Comparison of ENCODE assay signal across 1 mouse cellular context in genomic region chr17:45557998-45558862, GRCm38 (mm10).
A peak's percentile ranks its signal among the peaks of the same experiment; 100 is the strongest.
TF ChIP-seq lines count a peak whose summit lies in the region.

No protein-coding gene starts in this region.

TF ChIP-seq in CH12.LX, 34 proteins besides CTCF, POLR2A, EP300 and RAD21 (continued from another document):
- TF ChIP-seq ELF1 (IDR thresholded peaks at IDR 0.05; ENCODE audit: low read depth, low read length): peak; percentile 70
- TF ChIP-seq UBTF (IDR thresholded peaks at IDR 0.05; ENCODE audit: low read depth, low read length): no peak
- no peak for TF ChIP-seq ZC3H11A (IDR thresholded peaks at IDR 0.05; ENCODE audit: low read depth, low read length)
- peak; percentile 77 for TF ChIP-seq SIN3A (IDR thresholded peaks at IDR 0.05; ENCODE audit: low read length)
- peak; percentile 43 for TF ChIP-seq ZMIZ1 (IDR thresholded peaks at IDR 0.05; ENCODE audit: low read depth, low read length)
- no peak for TF ChIP-seq SMC3 (IDR thresholded peaks at IDR 0.05; ENCODE audit: low read depth, low read length)
- no peak for TF ChIP-seq PAX5 (IDR thresholded peaks at IDR 0.05; ENCODE audit: low read length)
- TF ChIP-seq CHD2 (IDR thresholded peaks at IDR 0.05; ENCODE audit: low read length): no peak; the same call in 1 of the 2 replicates
- TF ChIP-seq MAFK (IDR thresholded peaks at IDR 0.05; ENCODE audit: insufficient replicate concordance, low read length): 0 out of 2 replicates have a peak, but pooled peaks have one; percentile 54
- no peak for TF ChIP-seq E2F4 (IDR thresholded peaks at IDR 0.05; ENCODE audit: insufficient replicate concordance, low read depth, low read length)
- no peak; the same call in none of the 2 replicates for TF ChIP-seq POLR2AphosphoS2 (IDR thresholded peaks at IDR 0.05; ENCODE audit: low read depth, low read length)
- no peak for TF ChIP-seq TBP (conservative IDR thresholded peaks at IDR 0.05; ENCODE audit: low read depth, low read length)
- peak; percentile 72; the same call in 1 of the 2 replicates for TF ChIP-seq MXI1 (IDR thresholded peaks at IDR 0.05; ENCODE audit: low read depth, low read length)
- no peak for TF ChIP-seq GABPA (IDR thresholded peaks at IDR 0.05; ENCODE audit: insufficient replicate concordance, low read depth, low read length)
- TF ChIP-seq HCFC1 (IDR thresholded peaks at IDR 0.05; ENCODE audit: low read depth, low read length): peak; percentile 33; the same call in 1 of the 2 replicates
- peak; percentile 63 for TF ChIP-seq BHLHE40 (IDR thresholded peaks at IDR 0.05; ENCODE audit: low read depth, low read length)
- TF ChIP-seq USF1 (IDR thresholded peaks at IDR 0.05; ENCODE audit: low read depth, low read length): no peak
- TF ChIP-seq JUN (IDR thresholded peaks at IDR 0.05; ENCODE audit: insufficient read depth, low read depth, low read length): no peak
- peak; percentile 69 for TF ChIP-seq ETS1 (conservative IDR thresholded peaks at IDR 0.05; ENCODE audit: low read depth, low read length)
- TF ChIP-seq IRF4 (IDR thresholded peaks at IDR 0.05; ENCODE audit: low read depth, low read length): peak; percentile 76
- TF ChIP-seq ZNF384 (IDR thresholded peaks at IDR 0.05; ENCODE audit: low read depth, low read length): no peak
- peak; percentile 4; the same call in 1 of the 2 replicates for TF ChIP-seq NELFE (IDR thresholded peaks at IDR 0.05; ENCODE audit: low read depth, low read length)
